Mouse (Mus musculus) midbrain, embryonic 15.5 days (tissue): ENCODE measurements at regions not wholly inside any gene's neighbourhood (a gene's known extent, or its start where the extent isn't known, plus 50 kb on each side); places are given as distances from the start of the nearest gene placed in this dataset.

ENCODE experiments used
- ATAC-seq: fragments of 200-750 bp; cut with Nextera tagmentation; replicated peaks from 2 replicates; pipeline ENCODE4 v1.8.0; 2017; ENCODE audit warnings: moderate TSS enrichment
- H3K27ac ChIP-seq: fragments of 300-500 bp; sonication (generic); 2 replicates; pipeline ENCODE4 v1.5.1; 2015; ENCODE audit warnings: mild to moderate bottlenecking, inconsistent platforms
- H3K27me3 ChIP-seq: fragments of 300-500 bp; sonication (generic); replicated peaks from 2 replicates; pipeline ENCODE4 v1.6.1; 2015; ENCODE audit warnings: inconsistent platforms
- H3K36me3 ChIP-seq: fragments of 300-500 bp; sonication (generic); replicated peaks from 2 replicates; pipeline ENCODE4 v1.6.1; 2015; ENCODE audit warnings: inconsistent platforms
- H3K4me1 ChIP-seq: fragments of 300-500 bp; sonication (generic); 2 replicates; pipeline ENCODE4 v1.6.1; 2015; ENCODE audit warnings: inconsistent platforms
- H3K4me2 ChIP-seq: fragments of 300-500 bp; sonication (generic); 2 replicates; pipeline ENCODE4 v1.6.1; 2015; ENCODE audit warnings: inconsistent platforms, mild to moderate bottlenecking, moderate library complexity
- H3K4me3 ChIP-seq: fragments of 300-500 bp; sonication (generic); 2 replicates; pipeline ENCODE4 v1.5.1; 2015; ENCODE audit warnings: mild to moderate bottlenecking, inconsistent platforms
- H3K9ac ChIP-seq: fragments of 300-500 bp; sonication (generic); 2 replicates; pipeline ENCODE4 v1.6.1; 2015; ENCODE audit warnings: mild to moderate bottlenecking, inconsistent platforms
- H3K9me3 ChIP-seq: fragments of 300-500 bp; sonication (generic); 2 replicates; pipeline ENCODE4 v1.6.1; 2016; ENCODE audit warnings: inconsistent platforms
- WGBS: fragments of 180-500 bp; shearing (Covaris S2); methylation state at CpG from one replicate; pipeline ENCODE4 v1.1.7; 2015; ENCODE audit warnings: mixed read lengths; 5-methylcytosine and 5-hydroxymethylcytosine counted together

DNA sequence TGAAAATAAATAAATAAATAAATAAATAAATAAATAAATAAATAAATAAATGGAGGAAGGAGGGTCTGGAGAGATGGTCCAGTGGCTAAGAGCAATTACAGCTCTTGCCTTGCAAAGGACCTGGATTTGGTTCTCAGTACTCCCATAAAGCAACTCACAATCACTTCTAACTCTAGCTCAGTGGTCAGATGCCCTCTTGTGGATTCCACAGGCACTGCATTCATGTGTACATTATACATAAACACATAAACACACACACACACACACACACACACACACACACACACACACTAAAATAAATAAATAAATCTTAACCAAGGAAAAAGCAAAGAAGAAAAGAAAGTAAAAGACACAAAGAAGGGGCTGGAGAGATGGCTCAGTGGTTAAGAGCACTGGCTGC, 74.2 kb upstream of the Dhx40 start:
- Histone ChIP-seq H3K4me3 (no peak overlapping the region), H3K36me3 (no peaks in the 10 kb centered on the region), H3K9me3 (no peaks in the 10 kb centered on the region), H3K27me3 (no peaks in the 10 kb centered on the region), H3K27ac (no peak overlapping the region), H3K9ac (no peak overlapping the region), H3K4me1 (no peaks in the 10 kb centered on the region), H3K4me2 (no peak overlapping the region)
- ATAC-seq: no peak

DNA sequence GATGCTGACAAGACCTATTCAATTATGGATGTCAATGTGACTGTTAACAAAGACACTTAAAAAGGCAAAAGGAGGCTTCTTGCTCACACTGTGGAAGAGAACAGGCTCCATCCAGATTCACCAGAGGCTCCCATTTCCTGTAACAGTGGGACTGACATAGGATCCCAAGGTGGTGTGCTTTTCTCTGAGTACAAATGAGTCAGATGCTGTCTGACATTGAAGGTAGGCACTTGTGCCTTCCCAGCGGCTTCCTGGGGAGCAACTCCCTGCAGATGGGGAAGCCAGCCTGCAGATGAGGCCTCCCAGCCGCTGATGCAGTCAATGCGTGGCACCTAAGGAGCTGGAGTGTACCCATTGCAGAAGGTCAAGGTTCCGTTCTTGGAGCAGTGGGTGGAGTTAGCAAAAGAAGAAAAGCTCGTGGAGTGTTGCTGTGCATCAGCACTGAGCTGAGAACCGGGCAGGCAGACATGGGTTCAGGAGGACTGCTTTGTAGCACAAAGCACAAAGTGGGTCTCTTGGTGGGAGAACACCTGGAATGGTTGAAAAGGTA, 71.9 kb upstream of the Dhx40 start:
- WGBS: 70% methylated on average over 6 of the region's 6 CpGs
- Histone ChIP-seq H3K36me3 (no peaks in the 10 kb centered on the region), H3K4me1 (peaks cover 6% of the 10 kb centered on the region), H3K27me3 (no peaks in the 10 kb centered on the region), H3K4me2 (no peak overlapping the region), H3K9ac (no peak overlapping the region), H3K27ac (no peak overlapping the region), H3K9me3 (no peaks in the 10 kb centered on the region), H3K4me3 (no peak overlapping the region)
- ATAC-seq: no peak

DNA sequence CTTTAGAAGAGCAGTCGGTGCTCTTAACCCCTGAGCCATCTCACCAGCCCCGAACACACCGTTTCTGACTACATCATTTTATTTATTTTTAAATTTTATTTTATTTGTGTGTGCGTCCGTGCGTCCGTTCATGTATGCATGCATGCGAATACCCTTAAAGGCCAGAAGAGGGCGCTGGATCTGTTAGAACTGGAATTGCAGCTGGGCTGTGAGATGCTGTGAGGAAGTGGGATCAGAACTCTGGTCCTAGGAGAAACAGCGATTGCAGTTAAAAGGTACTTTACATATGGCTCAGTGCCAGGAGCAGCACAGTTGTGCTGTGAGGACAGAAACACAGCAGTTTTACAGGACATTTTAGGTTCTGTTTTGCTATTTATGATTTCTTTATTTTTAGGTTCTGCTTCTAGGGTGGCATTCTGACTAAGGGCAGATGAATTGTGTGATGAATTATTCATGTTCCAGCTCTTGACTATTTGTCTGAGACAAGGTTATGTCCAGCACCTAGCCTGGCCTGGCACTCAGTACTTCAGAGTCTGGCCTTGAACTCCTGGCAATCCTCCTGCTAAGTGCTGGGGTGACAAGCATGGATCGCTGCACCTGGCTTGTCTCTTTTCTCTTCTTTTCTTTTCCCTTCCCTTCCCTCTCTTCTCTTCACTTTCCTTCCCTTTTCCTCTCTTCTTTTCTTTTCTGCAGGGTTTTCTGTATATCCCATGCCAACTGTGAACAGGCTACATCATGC, 71.0 kb upstream of the Dhx40 start:
- H3K4me1 ChIP-seq: peaks cover 15% of the 10 kb centered on the region
- no peaks in the 10 kb centered on the region for H3K27me3 ChIP-seq
- H3K9me3 ChIP-seq: no peaks in the 10 kb centered on the region
- H3K27ac ChIP-seq: no peak overlapping the region
- no peak overlapping the region for H3K4me2 ChIP-seq
- H3K9ac ChIP-seq: no peak overlapping the region
- ATAC-seq: no peak
- H3K4me3 ChIP-seq: no peak overlapping the region
- H3K36me3 ChIP-seq: no peaks in the 10 kb centered on the region
- WGBS: 85% methylated on average over 11 of the region's 11 CpGs

DNA sequence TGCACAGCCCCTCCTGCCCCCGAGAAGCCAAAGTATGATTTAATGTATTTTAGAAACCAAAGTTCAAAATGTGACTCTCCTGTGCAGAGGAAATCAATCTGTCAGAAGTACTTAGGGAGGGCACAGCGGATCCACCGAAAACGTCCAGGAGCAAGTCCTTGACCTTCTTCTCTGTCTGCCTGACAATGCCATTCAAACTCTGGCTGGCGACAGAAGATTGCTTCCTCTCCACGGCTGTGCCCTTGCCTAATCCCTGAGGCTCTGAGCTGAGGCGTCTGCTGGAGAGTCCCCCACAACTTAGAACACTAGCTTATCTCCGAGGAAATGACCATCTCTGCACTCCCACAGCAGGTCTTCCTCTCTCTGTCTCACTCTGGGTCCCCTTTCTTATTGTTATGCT, 69.0 kb upstream of the Dhx40 start:
- H3K4me3 ChIP-seq: no peak overlapping the region
- H3K36me3 ChIP-seq: no peaks in the 10 kb centered on the region
- H3K9ac ChIP-seq: no peak overlapping the region
- ATAC-seq: no peak
- no peak overlapping the region for H3K27ac ChIP-seq
- H3K9me3 ChIP-seq: no peaks in the 10 kb centered on the region
- WGBS: 26% methylated on average over 8 of the region's 8 CpGs
- H3K4me1 ChIP-seq: peaks cover 25% of the 10 kb centered on the region
- no peaks in the 10 kb centered on the region for H3K27me3 ChIP-seq
- no peak overlapping the region for H3K4me2 ChIP-seq

DNA sequence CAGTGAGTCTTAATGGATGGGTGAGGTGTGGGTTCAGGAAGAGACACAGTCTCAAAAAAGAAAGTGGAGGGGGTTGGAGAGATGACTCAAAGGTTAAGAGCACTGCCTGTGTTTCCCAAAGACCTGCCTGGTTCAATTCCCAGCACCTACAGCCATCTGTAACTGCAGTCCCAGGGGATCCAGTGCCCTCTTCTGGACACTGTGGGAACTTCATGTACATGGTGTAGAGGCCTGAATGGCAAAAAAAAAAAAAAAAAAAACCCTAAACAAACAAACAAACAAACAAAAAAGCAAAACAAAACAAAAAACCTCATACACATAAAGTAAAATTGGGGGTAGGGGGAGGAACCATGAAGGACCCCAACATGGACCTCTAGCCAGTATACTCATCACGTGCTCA, 68.2 kb upstream of the Dhx40 start:
- Histone ChIP-seq H3K9ac (no peak overlapping the region), H3K4me3 (no peak overlapping the region), H3K4me2 (no peak overlapping the region), H3K36me3 (no peaks in the 10 kb centered on the region), H3K4me1 (peaks cover 25% of the 10 kb centered on the region), H3K27me3 (no peaks in the 10 kb centered on the region), H3K9me3 (no peaks in the 10 kb centered on the region), H3K27ac (no peak overlapping the region)
- WGBS: 70% methylated on average over 1 of the region's 1 CpGs
- ATAC-seq: no peak

DNA sequence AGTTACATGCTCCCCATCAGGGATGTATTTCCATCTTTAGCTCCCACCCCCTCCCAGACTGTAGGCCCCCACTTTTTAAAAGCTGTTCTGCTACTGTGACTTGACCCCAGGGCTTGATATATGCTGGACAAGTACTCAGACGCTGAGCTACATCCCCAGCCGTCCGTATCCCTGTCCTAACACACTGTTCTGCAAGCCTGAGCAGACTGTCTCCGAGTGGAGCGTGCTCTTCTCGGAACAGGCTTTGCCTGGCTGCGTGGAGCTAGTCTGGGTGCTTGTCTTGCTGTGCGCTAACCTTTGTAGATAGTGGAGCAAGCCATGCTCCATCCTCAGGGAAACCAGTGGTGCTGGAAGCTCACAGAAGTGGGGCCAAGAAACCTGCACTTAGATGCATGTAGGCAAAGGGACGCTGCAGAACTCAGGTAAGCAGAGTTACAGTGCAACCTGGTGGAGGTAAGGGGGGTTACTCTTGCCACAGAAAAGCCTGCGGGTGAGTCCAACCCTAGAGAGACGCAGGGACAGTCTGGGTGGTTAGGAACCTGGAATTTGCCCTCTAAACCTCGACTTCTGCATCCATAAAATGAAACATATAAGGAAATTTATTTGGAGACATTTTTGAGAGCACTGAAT, 67.2 kb upstream of the Dhx40 start:
- H3K4me1 ChIP-seq: peaks cover 25% of the 10 kb centered on the region
- H3K4me2 ChIP-seq: no peak overlapping the region
- no peak overlapping the region for H3K9ac ChIP-seq
- H3K9me3 ChIP-seq: no peaks in the 10 kb centered on the region
- peak overlapping the region; percentile 60 for H3K27ac ChIP-seq
- H3K36me3 ChIP-seq: no peaks in the 10 kb centered on the region
- no peak overlapping the region for H3K4me3 ChIP-seq
- no peaks in the 10 kb centered on the region for H3K27me3 ChIP-seq
- WGBS: 65% methylated on average over 12 of the region's 12 CpGs
- ATAC-seq: peak; percentile 75

DNA sequence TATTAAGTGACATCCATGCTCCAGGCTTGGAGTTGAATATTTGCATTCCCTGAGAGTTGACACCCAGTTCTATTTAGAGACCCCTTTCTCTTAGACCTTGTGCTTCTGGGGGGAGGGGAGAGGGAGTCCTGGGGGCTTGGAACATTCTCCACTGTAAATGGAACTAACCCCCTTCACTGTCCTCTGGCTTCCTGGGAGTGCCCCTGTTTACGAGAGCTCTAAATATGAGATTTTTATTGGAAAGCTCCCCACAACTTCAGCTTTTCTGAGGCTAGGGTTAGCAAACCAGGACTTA, 65.8 kb upstream of the Dhx40 start:
- Histone ChIP-seq H3K27ac (peak overlapping the region; percentile 65), H3K4me1 (peaks cover 25% of the 10 kb centered on the region), H3K9me3 (no peaks in the 10 kb centered on the region), H3K27me3 (no peaks in the 10 kb centered on the region), H3K4me2 (no peak overlapping the region), H3K4me3 (no peak overlapping the region), H3K9ac (no peak overlapping the region), H3K36me3 (no peaks in the 10 kb centered on the region)
- WGBS: 33% methylated on average over 1 of the region's 1 CpGs
- ATAC-seq: peak; percentile 62

DNA sequence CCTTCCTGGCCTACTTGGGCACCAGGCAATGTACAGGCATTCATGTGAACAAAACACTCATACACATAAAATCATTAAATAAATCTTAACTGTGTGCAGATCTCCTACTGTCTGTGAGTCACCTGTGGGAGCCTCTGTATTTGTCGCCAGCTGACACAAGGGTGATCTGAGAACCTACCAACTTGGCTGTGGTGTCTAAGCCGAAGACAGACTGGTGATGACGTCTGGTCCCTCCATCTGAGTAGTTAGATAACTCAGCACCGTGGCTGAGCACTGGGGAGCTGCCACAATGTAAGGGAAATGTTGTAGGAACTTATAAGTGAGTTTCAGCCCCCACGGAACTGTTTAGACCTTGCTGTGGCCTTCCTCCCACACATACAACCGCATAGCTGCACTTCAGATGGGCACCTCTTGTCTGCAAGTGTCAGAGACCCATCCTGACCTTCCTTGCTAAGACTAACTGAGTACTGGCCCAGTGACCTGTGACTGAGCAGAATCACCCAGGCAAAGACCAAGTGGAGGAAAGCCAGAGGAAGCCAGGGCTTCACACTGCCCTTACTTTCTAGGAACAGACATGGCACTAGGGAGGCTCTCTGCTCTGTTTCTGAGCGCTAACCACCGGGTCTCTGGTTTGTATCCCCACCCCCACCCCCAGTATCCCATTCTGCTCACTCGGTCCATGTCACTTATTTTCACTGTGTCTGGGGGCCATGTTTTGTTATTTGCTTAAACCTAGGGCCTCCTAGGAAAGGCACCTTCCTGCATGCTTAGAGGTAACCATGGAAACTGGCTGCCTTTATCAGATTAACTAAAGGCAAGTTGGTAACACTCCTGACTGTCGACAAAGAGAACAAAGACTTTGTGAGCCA, 65.2 kb upstream of the Dhx40 start:
- Histone ChIP-seq H3K9me3 (no peaks in the 10 kb centered on the region), H3K4me1 (peaks cover 25% of the 10 kb centered on the region), H3K36me3 (no peaks in the 10 kb centered on the region), H3K4me2 (no peak overlapping the region), H3K4me3 (no peak overlapping the region), H3K27me3 (no peaks in the 10 kb centered on the region), H3K9ac (no peak overlapping the region), H3K27ac (peak overlapping the region; percentile 65)
- WGBS: 53% methylated on average over 10 of the region's 10 CpGs
- peak; percentile 77 for ATAC-seq

DNA sequence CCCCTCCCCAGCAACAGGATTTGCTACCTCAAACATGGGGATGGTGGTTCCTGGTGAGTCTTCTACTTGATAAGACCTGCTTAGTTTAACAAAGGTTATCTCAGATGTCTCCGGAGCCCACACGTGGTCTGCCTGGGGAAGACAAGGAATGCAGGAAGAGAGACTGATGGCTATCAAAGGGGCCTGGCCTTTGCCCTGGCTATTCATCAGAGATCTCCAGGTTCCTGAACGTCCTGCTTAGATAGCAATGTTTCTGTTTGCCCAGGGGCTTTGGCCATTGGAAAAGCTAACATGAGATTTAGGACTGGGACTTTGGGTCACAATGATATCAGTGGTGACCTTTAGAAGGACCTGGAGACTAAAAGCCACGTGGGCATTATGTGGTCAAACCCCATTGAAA, 64.2 kb upstream of the Dhx40 start:
- Histone ChIP-seq H3K27ac (no peak overlapping the region), H3K4me2 (no peak overlapping the region), H3K27me3 (no peaks in the 10 kb centered on the region), H3K9me3 (no peaks in the 10 kb centered on the region), H3K9ac (no peak overlapping the region), H3K4me3 (no peak overlapping the region), H3K4me1 (peaks cover 25% of the 10 kb centered on the region), H3K36me3 (no peaks in the 10 kb centered on the region)
- ATAC-seq: no peak
- WGBS: 57% methylated on average over 4 of the region's 4 CpGs

DNA sequence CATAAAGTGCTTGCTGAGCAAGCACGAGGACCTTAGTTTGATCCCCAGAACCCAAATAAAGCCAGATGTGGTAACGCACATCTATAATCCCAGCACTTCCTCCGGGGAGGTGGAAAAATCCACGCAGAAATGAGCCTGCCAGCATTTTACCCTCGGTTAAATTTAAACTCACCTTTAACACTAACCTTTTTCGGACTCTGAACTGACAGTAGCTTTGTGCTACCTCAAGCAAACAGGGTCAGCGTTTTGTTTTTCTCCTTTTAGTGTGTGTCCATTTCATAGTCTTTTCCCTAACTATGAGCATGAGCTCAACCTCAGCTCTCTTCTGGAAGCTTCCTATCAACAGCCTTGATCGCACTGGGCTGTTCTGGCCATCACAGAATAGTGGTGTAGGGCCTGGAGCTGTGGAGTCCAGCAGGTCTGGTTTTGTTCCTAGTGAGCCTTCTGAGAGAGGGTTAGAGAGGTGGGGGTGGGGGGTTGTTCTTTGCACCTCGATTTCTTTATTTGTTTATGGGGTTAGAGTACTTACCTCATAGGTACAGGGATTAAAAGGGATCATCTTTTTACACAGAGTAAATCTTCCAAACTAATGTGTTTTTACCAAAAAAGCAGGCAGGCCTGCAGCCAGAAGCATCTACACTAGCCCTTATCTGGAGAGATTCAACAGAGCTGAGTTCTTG, 63.1 kb upstream of the Dhx40 start:
- no peak overlapping the region for H3K4me3 ChIP-seq
- H3K4me1 ChIP-seq: peaks cover 25% of the 10 kb centered on the region
- H3K36me3 ChIP-seq: no peaks in the 10 kb centered on the region
- no peaks in the 10 kb centered on the region for H3K27me3 ChIP-seq
- H3K9ac ChIP-seq: no peak overlapping the region
- no peak overlapping the region for H3K27ac ChIP-seq
- no peak overlapping the region for H3K4me2 ChIP-seq
- ATAC-seq: no peak
- WGBS: 90% methylated on average over 9 of the region's 9 CpGs
- H3K9me3 ChIP-seq: no peaks in the 10 kb centered on the region

DNA sequence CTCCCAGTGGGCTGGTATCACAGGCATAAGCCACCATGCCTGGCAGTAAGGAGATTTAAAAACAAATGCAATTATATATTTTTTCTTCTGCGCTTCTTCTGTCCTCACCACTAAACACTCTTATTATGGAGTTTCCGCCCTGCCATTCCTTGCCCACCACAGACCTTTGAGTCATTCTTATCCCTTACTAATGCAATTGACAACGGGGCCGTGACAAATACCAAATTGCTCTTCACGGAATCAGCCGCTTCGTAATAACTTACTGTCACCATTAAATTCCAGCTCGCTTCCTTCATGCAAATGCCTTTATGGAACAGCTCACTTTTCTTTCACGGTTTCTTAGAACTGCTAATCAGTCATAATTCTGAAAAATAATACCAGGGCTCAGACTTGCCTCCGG, 59.4 kb upstream of the Dhx40 start:
- no peak overlapping the region for H3K4me3 ChIP-seq
- no peak overlapping the region for H3K9ac ChIP-seq
- no peaks in the 10 kb centered on the region for H3K36me3 ChIP-seq
- H3K9me3 ChIP-seq: no peaks in the 10 kb centered on the region
- no peak for ATAC-seq
- H3K4me1 ChIP-seq: no peaks in the 10 kb centered on the region
- no peaks in the 10 kb centered on the region for H3K27me3 ChIP-seq
- 56% methylated on average over 10 of the region's 10 CpGs for WGBS
- H3K27ac ChIP-seq: 0 out of 2 replicates have a peak overlapping the region, but pooled peaks have one; percentile 4
- no peak overlapping the region for H3K4me2 ChIP-seq

DNA sequence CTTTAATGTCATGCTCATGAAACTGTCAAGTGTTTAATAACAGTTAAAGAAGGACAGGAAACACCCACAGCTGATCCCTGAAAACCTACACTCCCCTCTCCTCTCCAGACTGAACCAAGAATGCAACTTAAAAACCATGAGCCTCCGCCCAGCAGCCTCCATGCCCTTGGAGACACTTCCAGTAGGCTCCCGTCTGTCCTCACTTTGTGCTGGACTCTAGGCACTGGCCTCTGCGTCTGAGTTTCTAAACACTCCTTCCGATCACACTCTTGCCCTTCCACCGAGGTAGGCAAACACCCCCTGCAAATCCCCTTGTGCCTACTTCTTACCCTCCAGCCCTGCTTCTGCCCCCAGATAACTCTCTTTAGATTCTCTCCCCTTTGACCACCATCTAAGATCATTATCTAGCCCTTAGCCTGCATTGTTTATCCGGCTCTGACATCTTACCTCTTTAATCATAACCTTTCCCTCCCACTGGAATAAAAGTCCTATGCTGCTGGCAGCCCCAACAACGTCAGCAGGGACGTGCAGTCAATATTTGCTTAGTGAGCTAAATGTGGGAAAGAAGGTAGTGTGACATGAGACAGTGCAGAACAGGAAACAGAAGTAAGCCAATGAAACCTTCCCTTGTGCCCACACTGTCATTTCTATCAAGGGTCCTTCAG, 52.5 kb upstream of the Dhx40 start:
- no peaks in the 10 kb centered on the region for H3K27me3 ChIP-seq
- no peak overlapping the region for H3K4me2 ChIP-seq
- no peak overlapping the region for H3K9ac ChIP-seq
- no peak overlapping the region for H3K27ac ChIP-seq
- H3K4me1 ChIP-seq: peaks cover 7% of the 10 kb centered on the region; the same call in 1 of the 2 replicates
- H3K4me3 ChIP-seq: no peak overlapping the region
- no peaks in the 10 kb centered on the region for H3K9me3 ChIP-seq
- ATAC-seq: no peak
- 77% methylated on average over 8 of the region's 8 CpGs for WGBS
- no peaks in the 10 kb centered on the region for H3K36me3 ChIP-seq
